Comparison of ENCODE assay signal across 18 mouse cellular contexts in the genomic region with DNA sequence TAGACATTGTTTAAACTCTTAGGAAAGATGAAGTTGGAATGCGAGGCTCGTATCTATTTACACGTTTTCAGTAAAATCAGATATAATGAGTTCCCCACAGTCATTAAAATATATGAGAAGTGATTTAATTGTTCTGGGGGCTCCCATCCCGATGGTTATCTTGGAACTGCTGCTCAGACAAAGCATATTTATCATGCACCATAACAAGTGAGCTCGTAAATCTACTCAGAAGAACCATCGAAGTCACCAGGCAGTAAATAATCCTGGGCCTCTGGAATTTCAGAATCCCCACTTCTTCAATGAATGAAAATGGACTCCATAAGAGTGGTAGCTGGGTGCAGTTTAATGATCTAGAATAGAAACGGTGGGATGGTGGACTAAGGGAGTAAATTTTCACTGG.
"Had no signal": no experiment of that assay in that cellular context is flagged by ENCODE, and none has a peak within 500 bp of the region (broad histone marks: within the 10 kb centered on the region; RNA-seq: fewer than 3 reads in every experiment).

No protein-coding gene starts in this region.

- H3K9ac ChIP-seq: liver, embryonic 12.5 days; liver, embryonic 14.5 days; lung, embryonic 14.5 days; midbrain, embryonic 13.5 days; midbrain, embryonic 15.5 days; neural tube, embryonic 12.5 days; stomach, embryonic 15.5 days had no signal

- H3K27ac ChIP-seq: liver, embryonic 12.5 days; liver, embryonic 14.5 days; midbrain, embryonic 13.5 days; midbrain, embryonic 15.5 days; neural tube, embryonic 12.5 days; stomach, embryonic 15.5 days; stomach, postnatal 0 days had no signal

- H3K4me2 ChIP-seq: liver, embryonic 12.5 days; lung, embryonic 14.5 days; midbrain, embryonic 11.5 days; midbrain, embryonic 13.5 days; midbrain, embryonic 15.5 days; neural tube, embryonic 12.5 days; stomach, embryonic 15.5 days had no signal

- H3K9me3 ChIP-seq: liver, embryonic 12.5 days; midbrain, embryonic 13.5 days; midbrain, embryonic 15.5 days; neural tube, embryonic 12.5 days; stomach, embryonic 15.5 days had no signal

- DNase-seq: lung, adult 18-20 months; lung, embryonic 14.5 days; lung, postnatal 10 days; lung, postnatal 4 days; retina, postnatal 1 day; right cerebral cortex, adult 18-20 months; right cerebral cortex, postnatal 25 days; right cerebral cortex, postnatal 4 days; thymus, adult 2 months; thymus, postnatal 25 days had no signal

- H3K4me1 ChIP-seq: liver, embryonic 12.5 days; midbrain, embryonic 13.5 days; midbrain, embryonic 15.5 days; stomach, embryonic 15.5 days had no signal

- ATAC-seq: liver, embryonic 12.5 days; midbrain, embryonic 13.5 days; midbrain, embryonic 15.5 days had no signal

- H3K27me3 ChIP-seq: liver, embryonic 12.5 days; midbrain, embryonic 13.5 days; midbrain, embryonic 15.5 days; neural tube, embryonic 12.5 days; stomach, embryonic 15.5 days had no signal

- H3K36me3 ChIP-seq: liver, embryonic 12.5 days; midbrain, embryonic 13.5 days; midbrain, embryonic 15.5 days; neural tube, embryonic 12.5 days; stomach, embryonic 15.5 days had no signal

- H3K4me3 ChIP-seq: liver, embryonic 12.5 days; midbrain, embryonic 13.5 days; midbrain, embryonic 15.5 days; neural tube, embryonic 12.5 days; stomach, embryonic 15.5 days had no signal
